Mouse (Mus musculus) spleen, adult 12 weeks (tissue): ENCODE measurements around the gene Map3k10.

Source experiments
- DNase-seq: peaks from one replicate; pipeline ENCODE4 v3.0.0; 2022; ENCODE audit warnings: low spot score

The Map3k10 gene

GRCm38 (mm10) chr7:27674522-27675221, at the start of gene Map3k10:
TSS of gene Map3k10 (minus strand) at chr7:27674598.
- peak; percentile 85 for DNase-seq

GRCm38 (mm10) chr7:27721951-27722350, 47.6 kb upstream of the Map3k10 start:
- no peak for DNase-seq

GRCm38 (mm10) chr7:27710402-27710801, 36.0 kb upstream of the Map3k10 start:
- no peak for DNase-seq

- no peak for DNase-seq
Observed at GRCm38 (mm10) chr7:27696711-27697110, 22.3 kb upstream of the Map3k10 start.

- DNase-seq: no peak
Observed at GRCm38 (mm10) chr7:27691076-27691475, 16.7 kb upstream of the Map3k10 start.

GRCm38 (mm10) chr7:27688815-27689612, 14.6 kb upstream of the Map3k10 start, which contains the start of gene Zfp607b:
TSS of gene Zfp607b (plus strand) at chr7:27689340.
- DNase-seq: peak; percentile 85

- no peak for DNase-seq
Observed at GRCm38 (mm10) chr7:27688246-27688788, 13.9 kb upstream of the Map3k10 start.

- DNase-seq: no peak
Observed at GRCm38 (mm10) chr7:27687836-27688235, 13.4 kb upstream of the Map3k10 start.

- no peak for DNase-seq
Observed at GRCm38 (mm10) chr7:27687043-27687442, 12.6 kb upstream of the Map3k10 start.

- no peak for DNase-seq
Observed at GRCm38 (mm10) chr7:27685681-27686080, 11.3 kb upstream of the Map3k10 start.

GRCm38 (mm10) chr7:27685220-27685619, 10.8 kb upstream of the Map3k10 start:
- no peak for DNase-seq

- DNase-seq: no peak
Observed at GRCm38 (mm10) chr7:27683218-27683617, 8.8 kb upstream of the Map3k10 start.

- DNase-seq: no peak
Observed at GRCm38 (mm10) chr7:27675222-27675612, 819 bp upstream of the Map3k10 start.

- DNase-seq: no peak
Observed at GRCm38 (mm10) chr7:27674195-27674521, 240 bp downstream of the Map3k10 start.

- DNase-seq: no peak
Observed at GRCm38 (mm10) chr7:27673575-27674131, 745 bp downstream of the Map3k10 start.

- no peak for DNase-seq
Observed at GRCm38 (mm10) chr7:27673064-27673574, 1.3 kb downstream of the Map3k10 start.

GRCm38 (mm10) chr7:27662038-27662437, 12.4 kb downstream of the Map3k10 start:
- DNase-seq: no peak

- DNase-seq: no peak
Observed at GRCm38 (mm10) chr7:27658712-27659663, 15.4 kb downstream of the Map3k10 start.

- DNase-seq: no peak
Observed at GRCm38 (mm10) chr7:27657824-27658395, 16.5 kb downstream of the Map3k10 start.

GRCm38 (mm10) chr7:27656600-27656999, 17.8 kb downstream of the Map3k10 start:
- DNase-seq: no peak

GRCm38 (mm10) chr7:27655545-27655944, 18.9 kb downstream of the Map3k10 start:
- no peak for DNase-seq
